Mouse (Mus musculus): ENCODE measurements around the gene Crb2.
A peak's percentile ranks its signal among the peaks of the same experiment; 100 is the strongest.

Crb2 gene

DNA sequence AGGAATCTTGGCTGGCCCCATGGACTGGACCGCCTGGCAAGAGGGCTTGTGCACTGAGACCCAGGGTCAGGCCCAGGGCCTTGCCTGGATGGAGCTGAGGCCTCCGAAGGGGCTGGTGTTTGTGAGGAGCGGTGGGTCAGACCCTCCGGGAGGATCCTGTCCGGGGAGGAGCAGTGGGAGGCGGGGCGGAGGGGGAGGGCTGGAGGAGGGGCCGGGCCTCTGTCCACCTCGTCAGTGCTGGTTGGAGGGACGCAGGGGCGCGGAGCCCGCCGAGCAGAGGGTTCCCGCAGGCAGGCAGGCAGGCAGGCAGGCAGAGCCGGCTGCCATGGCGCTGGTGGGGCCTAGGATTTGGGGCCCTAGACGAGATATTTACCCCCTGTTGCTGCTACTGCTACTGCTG is at the start of gene Crb2:
Gene Crb2 (plus strand): TSS at position 234 of the 400 bp plus-strand sequence.
- DNase-seq (ENCODE audit: low spot score), result peak; percentile 85

DNA sequence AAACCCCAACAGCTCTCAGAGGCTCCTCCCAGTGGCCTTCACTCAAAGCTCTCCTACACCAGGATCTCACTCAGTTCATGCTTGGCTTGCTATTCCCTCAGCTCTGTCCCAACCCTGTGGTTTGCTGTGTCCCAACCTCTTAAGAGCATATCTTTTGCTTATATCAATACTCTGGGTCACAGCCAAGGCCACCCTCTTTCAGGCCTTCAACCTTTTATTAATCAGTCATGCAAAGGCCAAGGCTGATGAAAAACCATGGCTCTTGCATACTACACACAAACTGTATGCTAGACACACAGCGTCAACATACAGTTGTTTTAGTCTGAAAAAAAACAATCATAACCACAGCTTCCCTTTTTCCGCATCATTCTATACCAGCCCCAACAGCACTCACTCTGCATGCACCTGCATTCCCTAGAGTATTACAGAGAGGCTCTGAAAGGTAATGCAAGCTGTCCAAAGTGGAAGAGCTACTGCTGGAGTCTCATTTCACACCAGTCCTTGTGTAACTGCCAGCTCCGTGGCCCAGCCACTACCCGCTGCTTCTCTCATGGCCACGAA is 44.7 kb upstream of the Crb2 start:
- no peak for DNase-seq (ENCODE audit: low spot score)

DNA sequence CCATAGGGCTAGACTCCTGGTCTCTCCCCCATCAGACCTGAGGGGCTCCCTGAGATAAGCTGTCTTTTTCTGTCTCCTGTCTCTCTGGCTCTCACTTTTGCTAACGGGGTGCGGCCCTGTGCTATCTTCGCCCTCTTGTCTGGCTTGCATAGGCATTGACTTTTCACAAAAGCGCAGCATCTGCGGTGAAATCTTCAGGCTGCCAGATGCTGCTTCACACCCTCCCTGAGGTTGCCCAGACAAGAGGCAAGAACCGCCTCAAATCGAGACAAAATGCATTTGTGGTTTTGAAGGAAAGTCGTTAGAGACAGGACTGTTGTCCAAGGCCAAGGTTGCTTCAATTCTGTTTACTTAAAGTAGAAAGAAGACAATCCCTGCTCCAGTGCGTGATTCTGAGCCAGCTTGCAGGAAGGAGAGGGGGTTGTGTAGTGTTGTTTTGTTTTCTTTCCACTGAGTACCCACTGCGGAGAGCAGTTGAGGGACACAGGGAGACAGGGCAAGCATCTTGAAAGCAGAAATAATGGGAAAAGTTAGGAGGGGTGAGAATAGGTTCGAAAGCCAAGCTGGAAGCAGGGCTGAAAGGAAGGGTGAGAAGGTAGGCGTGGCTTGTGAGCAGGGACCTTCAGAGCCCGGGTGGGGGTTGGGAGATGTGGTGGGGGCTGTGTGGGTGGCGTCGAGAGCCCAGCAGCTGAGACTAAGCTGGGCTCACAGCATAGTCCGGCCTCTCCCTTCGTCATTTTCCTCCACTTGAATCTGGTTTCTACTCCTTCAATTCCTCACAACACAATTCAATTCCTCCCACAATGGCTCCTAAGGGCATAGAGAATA is 40.9 kb upstream of the Crb2 start:
- DNase-seq (ENCODE audit: low spot score), result peak; percentile 47

DNA sequence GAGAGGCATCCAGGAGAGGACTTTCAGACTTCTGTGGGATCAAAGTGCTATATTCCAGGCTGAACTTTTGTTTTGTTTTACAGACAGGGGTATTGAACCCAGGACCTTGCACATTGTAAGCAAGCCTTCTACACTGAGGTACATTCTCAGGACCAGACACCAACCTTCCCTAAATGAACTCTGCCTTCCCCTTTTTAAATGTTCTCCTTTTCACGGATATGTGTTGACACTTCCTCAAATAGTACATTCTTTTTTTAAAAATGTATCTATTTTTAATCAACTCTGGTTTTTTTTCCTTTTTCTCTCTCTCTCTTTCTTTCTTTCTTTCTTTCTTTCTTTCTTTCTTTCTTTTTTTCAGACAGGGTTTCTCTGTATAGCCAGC is 40.3 kb upstream of the Crb2 start:
- DNase-seq (ENCODE audit: low spot score), result no peak

DNA sequence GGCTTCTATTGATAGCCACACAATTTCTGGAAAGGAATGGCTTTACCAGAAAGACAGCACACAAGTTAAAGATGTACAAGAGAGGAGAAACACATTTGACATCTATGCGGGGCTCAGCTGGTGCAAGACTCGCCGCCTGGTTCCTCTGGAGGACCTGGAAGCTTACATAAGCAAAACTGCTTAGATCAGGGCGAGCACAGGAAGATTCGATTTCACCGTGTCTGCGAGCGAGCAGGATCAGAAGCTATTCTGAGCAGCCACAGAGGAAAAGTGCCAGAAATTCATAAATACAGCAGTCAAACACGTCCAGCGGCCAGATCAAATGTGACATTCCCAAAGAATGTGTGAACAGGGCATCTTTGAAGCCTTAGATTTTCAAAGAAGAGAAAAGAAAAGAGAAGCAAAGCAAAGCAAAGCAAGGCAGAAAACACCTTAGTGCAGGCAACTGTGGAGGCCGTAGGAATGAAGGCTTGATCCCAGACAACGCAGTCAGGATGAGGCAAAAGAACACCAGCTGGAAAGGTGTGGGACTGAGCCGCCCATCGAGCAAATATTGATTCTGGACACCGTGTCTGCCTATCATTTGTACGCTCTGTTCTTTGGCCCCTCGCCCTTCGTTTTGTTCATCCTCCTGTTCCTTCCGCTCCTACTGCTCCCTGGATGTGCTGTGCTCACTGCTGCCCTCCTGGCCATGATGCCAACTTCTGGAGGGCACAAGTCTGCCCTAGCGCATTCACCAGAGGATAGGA is 34.1 kb upstream of the Crb2 start:
- DNase-seq (ENCODE audit: low spot score), result no peak

DNA sequence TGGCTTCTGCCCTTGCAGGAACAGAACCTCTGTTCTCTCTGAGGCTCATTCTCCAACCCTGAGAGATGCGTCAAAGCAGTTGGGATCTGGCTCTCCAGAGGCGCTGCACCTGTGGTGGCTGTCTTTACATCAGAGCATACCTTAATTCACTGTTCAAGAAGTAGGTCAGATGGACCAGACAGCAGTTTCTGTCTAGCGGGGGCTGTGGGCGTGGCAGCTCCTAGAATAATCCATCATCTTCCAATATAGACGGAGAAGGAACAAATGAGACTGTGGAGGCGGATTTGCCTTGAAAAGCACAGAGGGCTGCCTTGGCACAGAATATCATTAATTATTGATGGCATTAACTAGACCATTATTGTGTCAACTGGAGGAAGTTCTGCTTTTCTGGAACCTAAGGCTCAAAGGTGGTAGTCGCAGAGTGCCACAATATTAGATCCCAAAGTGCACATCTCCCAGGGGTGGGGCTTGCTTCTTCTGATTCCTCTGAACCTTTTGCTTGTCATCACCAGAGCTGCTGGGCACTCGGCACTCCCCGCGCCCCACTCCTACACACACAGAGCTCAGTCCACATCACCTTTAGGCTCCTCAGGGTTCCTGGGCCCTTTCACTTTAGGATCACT is 31.2 kb upstream of the Crb2 start:
- DNase-seq (ENCODE audit: low spot score), result no peak

DNA sequence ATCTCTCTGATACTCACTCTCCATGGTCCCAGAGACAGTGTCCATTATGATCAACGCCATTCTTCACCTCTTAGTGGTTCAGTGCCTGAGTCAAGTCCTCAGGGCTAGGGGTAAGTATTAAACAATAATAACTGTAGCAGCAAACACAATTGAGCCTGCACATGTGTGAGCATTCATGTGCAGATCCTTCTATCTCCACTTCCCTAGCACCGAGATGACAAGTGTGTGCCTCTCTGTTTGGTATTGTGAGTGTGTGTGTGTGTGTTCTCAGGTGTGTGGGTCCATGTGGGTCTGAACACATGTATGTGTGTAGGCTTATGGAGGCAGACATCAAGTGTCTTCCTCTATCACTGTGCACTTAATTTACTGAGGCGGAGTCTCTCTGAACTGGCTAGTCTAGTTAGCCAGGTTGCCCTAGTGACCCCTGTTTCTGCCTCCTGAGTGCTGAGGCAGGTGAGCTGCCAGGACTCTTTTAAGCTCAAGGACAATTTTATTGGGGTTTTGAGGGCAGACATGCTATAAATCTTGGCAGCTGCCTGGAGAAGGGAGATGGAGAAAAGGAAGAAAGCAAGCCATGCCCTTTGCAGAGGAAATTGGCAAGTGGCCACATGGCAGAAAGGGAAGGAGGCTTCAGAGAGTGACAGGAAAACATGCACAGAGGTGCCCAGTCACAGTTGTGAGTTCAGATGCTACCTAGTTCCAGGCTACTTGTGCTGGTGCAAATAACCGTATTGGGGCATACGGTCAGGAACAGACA is 29.6 kb upstream of the Crb2 start:
- DNase-seq (ENCODE audit: low spot score), result no peak

DNA sequence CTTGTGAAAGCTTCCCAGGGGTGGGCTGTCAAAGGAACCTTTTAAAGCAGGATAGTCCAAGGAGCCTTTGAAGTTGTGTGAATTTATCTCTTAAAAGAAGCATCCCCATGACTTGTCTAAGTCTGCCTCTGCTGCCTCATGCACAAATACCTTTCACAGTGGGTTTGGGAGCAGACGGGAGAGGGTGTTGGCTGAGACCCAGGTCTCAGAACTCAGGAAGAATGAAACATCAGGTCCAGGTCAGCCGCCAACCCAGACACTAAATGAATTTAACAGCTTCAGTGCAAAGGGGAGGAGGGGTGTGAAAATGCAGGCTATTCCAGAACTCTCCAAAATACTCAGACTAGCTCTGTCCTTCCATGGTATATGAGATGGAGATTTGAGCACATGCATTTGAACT is 28.1 kb upstream of the Crb2 start:
- DNase-seq (ENCODE audit: low spot score), result no peak

DNA sequence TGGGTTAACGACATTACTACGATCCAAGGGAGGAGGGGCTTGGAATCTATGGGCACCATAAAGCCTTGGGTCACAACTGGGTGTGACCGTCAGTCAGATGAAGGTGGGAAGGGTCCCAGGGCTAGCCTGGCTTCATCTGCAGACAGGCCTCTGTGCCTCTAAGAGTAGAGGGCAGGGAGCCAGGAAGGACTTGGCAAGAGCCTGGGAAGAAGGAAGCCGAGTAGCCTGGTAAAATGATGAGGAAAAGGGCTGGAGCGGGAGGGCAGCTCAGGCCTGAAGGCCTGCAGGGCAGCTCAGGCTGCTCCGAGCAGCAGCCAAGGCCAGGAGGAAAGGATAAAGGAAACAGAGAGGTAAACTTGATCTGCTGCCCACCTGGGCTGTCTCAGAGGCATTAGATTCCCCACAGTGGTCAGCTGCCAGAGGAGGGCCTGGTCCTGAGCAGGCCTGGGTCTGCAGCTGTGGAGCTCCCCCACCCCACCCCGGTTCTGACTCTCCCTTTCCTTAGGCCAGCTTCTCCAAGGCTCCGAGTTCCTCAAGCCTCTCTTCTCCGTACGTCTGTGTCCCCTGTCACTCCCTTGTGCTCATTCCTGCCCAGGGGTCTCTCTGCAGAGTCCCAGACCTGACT is 27.5 kb upstream of the Crb2 start:
- DNase-seq (ENCODE audit: low spot score), result no peak

DNA sequence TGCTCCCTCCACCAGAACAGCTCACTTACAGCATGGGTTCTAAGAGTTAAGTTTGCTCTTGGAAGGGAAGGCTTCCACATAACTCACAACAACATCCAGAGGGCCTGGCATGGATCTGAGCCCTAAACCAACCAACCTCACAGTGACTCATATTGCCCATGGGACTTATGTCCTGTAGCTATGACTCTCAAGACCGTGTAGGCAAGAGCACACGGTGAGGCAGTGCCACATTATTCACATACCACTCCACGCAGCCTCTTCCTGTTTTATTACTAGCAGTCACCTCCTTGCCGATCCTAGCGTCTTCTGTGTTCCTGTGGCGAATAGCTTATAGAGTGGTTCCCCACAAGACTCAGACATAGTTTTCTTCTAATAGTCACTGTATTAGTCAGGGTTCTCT is 26.7 kb upstream of the Crb2 start:
- DNase-seq (ENCODE audit: low spot score), result no peak

DNA sequence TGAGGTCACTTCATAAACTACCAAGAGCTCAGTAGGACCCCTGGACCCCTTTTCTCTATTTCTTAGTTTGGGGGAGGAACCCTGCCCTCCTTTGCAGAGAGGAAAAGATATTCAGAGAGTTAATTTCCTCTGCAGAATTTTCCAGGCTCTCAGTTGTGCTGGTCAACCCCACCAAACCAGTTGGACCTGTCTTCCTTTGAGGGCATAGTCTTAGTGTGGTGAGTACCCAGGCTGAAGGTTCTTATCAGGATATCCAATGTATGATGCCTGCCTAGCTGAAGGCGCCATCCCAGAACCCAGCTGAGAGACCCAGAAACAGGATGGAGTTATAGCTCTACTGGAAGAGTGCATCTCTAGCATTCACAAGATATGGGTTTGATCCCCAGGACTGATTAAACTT is 24.9 kb upstream of the Crb2 start:
- DNase-seq (ENCODE audit: low spot score), result no peak

DNA sequence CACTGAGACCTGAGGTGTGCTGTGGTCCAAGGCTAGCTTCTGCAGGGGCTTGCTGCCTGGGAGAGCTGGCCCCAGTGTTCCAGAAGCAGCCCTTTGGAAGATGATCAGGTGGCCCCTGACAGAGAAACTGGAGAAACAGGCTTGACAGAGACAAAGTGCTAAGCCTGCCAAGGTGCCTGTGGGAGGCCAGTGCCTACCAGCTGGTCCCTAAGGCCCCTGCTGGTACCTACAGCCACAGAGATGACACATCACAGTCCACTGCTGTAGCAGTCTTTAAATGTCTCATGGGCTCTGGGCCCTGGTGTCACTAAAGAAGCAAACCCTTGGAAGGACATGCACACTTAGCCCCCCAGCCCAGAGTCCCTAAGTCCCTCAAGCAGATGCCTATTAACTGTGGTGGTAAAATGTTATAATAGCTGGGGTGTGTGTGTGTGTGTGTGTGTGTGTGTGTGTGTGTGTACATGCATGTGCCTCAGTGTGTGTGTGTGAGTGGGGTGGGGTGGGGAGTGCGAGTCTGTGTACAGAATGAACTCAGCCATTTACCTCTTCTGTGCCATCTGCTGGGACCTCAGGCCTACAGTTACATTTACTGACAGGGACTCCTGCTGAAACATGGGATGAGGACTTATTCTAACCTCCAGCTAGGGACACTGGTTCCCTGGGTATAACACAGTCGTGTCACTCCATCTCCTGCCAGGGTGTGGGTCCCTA is 19.7 kb upstream of the Crb2 start:
- no peak for DNase-seq (ENCODE audit: low spot score)

DNA sequence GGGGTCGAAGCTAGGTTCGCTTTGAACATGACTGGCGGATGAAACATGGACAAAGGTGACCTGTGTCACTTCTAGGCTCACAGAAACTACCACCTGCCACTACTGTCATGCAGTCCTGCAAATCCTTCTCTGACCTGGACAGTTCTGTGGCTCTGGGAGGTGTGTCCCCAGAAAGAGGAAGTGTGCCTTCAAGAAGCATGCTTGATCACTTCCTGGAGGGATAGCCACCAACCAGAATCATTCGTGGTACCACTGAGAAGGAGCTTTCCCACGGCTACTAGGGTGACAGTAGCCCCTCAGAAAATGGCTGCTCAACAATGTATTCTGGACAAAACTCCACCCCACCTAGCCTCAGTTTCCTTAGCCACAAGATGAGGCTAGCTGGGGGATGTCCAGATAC is 19.0 kb upstream of the Crb2 start:
- no peak for DNase-seq (ENCODE audit: low spot score)

DNA sequence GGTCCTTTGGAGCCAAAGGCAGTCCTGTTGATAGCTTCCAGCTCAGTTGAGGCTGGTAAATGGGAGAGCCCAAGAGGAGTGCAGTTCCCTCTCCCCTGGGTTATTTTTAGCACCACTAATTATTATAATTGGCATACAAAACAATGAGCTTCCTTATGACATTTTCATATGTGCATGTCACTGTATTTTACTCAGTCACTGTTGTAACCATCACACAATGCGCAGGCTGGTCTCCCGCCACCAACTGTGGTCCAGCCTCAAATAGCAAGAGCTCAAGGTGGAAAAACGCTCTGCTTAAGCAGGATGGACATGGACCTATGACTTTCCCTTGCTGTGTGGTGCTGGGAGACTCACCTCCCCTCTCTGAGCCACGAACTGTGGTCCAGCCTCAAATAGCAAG is 18.3 kb upstream of the Crb2 start:
- no peak for DNase-seq (ENCODE audit: low spot score)

DNA sequence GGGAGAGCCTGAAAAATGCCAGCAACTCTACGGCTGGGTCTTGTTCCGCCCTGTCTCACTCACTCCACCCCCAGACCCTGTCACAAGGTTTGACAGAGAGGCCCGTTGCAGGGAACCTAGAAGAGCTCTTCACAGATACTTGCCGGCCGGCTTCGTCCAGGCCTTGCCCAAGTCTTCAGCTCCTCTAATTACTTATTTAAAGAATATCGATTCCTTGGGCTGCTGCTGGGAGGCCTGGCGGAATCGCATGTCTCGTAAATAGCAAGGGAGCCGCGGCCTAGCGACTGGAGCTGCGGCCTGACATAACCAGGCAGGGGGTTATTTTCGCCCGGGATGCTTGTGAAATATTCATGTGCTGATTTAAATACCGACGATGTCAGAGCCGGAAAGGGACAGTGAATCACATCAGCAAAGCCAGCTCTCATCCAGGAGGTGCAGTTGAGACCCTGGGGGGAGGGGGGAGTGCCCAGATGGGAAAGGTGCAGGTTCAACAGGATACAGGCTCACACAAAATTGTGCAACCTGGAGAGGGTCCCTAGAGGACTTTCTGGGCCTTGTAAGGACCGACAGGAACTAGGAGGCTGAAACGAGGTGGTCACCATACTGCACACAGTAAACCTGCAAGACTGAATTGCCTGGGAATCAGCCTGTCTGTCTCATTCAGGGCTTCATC is 17.6 kb upstream of the Crb2 start:
- DNase-seq (ENCODE audit: low spot score), result peak; percentile 40

DNA sequence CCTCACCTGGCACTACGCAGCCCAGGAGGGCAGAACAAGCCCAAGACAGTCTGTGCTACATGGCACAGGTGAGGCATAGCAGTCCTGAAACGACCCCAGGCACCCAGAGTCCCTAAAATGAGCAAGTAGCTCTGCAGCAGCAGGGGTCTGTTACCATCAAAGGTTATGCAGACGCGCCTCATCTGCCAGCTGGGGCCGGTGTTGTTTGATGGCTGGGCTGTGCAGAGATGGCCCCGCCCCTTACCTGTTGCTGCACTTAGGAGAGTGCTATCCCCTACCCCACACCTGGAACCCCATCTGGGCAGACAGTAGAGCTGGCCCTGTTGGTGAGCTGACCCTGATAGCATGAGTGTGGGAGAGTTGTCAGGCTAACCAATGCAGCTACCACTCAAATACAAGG is 15.4 kb upstream of the Crb2 start:
- DNase-seq (ENCODE audit: low spot score), result no peak

DNA sequence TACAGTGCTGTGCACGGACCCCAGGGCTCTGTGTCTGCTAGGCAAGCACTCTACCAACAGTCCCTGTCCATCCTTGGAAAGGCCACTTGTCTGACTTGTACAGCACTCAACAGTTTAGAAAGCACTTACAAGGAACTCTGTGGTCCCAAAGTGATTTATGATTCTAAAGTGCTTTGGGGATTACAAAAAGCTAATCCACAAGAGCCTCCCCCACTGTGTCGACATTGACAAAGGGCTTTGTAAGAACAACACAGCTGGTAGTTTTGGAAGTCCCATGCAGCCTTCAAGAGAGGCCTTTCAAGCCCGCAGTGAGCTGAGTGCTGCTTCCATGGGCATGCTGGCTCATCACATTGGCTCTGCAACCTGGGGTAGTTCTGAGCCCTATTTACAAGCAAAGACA is 12.4 kb upstream of the Crb2 start:
- peak; percentile 54 for DNase-seq (ENCODE audit: low spot score)

DNA sequence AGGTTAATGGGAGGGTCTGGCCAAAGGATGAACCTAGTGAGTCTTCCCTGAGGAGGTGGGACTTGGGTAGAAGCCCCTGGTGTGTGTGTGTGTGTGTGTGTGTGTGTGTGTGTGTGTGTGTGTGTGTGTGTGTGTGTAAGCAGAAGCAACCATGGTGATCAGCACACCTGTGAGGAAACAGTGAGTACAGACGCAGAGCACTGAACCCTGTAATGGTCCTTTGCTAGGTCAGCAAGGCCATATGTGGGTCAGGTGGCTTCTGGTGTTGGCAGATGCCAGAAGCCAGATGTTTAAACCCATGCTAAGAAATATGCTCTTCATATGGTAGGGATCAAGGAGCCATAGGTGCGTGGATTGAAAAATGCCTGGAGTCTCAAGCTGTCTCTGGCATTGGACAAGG is 11.5 kb upstream of the Crb2 start:
- DNase-seq (ENCODE audit: low spot score), result no peak

DNA sequence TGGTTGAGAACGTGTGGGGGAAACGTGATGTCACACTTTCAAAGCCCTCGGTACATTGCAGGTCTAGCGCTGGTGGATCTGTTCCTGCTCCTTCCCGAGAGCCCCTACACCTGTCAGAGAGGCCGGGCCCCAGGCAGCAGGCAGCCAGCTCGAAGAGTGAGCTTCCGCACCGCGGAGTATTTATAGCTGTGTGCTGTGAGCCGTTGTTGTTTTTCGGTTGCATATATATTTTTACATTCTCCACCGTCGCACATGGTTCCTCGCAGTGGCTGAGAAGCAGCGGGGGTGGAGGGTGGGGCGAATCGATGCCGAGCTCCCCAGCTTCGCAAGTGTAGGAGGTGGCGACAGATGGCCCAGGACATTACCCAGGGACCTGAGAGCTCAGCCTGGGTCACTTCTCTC is 11.0 kb upstream of the Crb2 start:
- no peak for DNase-seq (ENCODE audit: low spot score)

DNA sequence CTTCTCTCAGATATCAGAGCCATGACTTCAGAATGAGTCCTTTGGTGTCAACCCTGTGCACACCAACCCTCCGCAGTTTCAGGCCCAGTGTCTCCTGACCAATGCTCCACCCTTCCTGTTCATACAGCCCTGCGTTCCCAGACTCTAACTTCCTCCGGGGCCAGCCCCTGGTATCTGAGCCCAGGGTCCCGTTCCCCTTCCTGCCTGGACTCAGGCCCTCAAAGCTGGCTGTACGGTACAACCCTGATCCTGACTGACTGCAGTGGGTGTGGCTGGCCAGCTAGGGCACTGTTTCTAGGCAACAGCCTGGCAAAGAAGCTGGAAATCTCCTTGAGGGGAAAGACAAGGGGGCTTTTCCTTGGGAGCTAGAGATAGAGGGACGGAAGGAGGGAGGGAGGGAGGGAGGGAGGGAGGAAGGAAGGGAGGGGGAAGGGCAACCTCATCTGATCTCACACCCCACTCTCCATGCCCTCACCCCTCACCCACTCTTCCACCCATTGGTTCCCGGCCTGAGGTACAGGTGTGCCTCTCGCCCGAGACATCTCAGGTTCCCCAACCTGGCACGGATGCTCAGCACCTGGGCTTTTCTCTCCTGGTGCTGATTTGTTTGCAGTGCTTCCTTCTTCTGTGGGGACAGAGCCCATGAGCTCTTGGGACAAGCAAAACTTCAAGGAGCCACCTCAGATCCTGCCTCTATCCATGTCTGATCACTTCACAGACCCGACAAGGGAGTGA is 9.9 kb upstream of the Crb2 start:
- no peak for DNase-seq (ENCODE audit: low spot score)

Data from embryo, embryonic 10 days (tissue).